Mouse (Mus musculus): ENCODE data around the gene Zranb1. TPM values are rescaled to one million over a fixed set of nuclear protein-coding genes. Genes with fewer than 3 reads are reported as not detected.

Gene Zranb1
- polyA plus RNA-seq, 1 experiment from 2014 or later, result 11.0 TPM

GRCm38 (mm10) chr7:132934743-132935142, 3.8 kb downstream of the Zranb1 start:
- H3K36me3 ChIP-seq (replicated peaks), result no peaks in the 10 kb centered on the region
- no peak for DNase-seq (ENCODE audit: low spot score)
- H3K27me3 ChIP-seq (replicated peaks; ENCODE audit: low read depth, poor library complexity, severe bottlenecking), result no peaks in the 10 kb centered on the region
- no peak overlapping the region for H3K4me3 ChIP-seq
- no peaks in the 10 kb centered on the region for H3K9me3 ChIP-seq
- no peak overlapping the region for H3K27ac ChIP-seq (replicated peaks)
- H3K4me1 ChIP-seq, result peaks cover 18% of the 10 kb centered on the region

- no peak overlapping the region for H3K27ac ChIP-seq (replicated peaks)
- 89% methylated on average over 2 of the region's 2 CpGs for WGBS
- no peaks in the 10 kb centered on the region for H3K9me3 ChIP-seq
- no peaks in the 10 kb centered on the region for H3K36me3 ChIP-seq (replicated peaks)
- no peaks in the 10 kb centered on the region for H3K27me3 ChIP-seq (replicated peaks; ENCODE audit: low read depth, poor library complexity, severe bottlenecking)
- H3K4me3 ChIP-seq, result no peak overlapping the region
- DNase-seq (ENCODE audit: low spot score), result no peak
- H3K4me1 ChIP-seq, result no peaks in the 10 kb centered on the region
Measured at GRCm38 (mm10) chr7:132939118-132939517, 8.2 kb downstream of the Zranb1 start.

GRCm38 (mm10) chr7:132940569-132940968, 9.6 kb downstream of the Zranb1 start:
- no peak for DNase-seq (ENCODE audit: low spot score)
- Histone ChIP-seq H3K4me3 (no peak overlapping the region), H3K4me1 (no peaks in the 10 kb centered on the region), H3K27ac (replicated peaks) (no peak overlapping the region), H3K36me3 (replicated peaks) (no peaks in the 10 kb centered on the region), H3K9me3 (no peaks in the 10 kb centered on the region), H3K27me3 (replicated peaks; ENCODE audit: low read depth, poor library complexity, severe bottlenecking) (no peaks in the 10 kb centered on the region)
- WGBS, result 95% methylated on average over 2 of the region's 2 CpGs

DNA sequence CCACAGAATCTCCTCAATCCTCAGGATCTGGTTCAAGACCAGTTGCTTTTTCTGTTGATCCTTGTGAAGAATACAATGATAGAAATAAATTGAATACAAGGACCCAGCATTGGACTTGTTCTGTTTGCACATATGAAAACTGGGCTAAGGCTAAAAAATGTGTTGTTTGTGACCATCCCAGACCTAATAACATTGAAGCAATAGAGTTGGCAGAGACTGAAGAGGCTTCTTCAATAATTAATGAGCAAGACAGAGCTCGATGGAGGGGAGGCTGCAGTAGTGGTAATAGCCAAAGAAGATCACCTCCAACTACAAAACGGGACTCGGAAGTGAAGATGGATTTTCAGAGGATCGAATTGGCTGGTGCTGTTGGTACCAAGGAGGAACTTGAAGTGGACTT, 19.0 kb downstream of the Zranb1 start:
- no peak for DNase-seq (ENCODE audit: low spot score)
- 92% methylated on average over 4 of the region's 4 CpGs for WGBS
- no peak overlapping the region for H3K4me3 ChIP-seq
- H3K9me3 ChIP-seq, result no peaks in the 10 kb centered on the region
- H3K4me1 ChIP-seq, result no peaks in the 10 kb centered on the region
- 0 out of 2 replicates have a peak, but pooled peaks cover 3% of the 10 kb centered on the region for H3K36me3 ChIP-seq (replicated peaks)
- no peak overlapping the region for H3K27ac ChIP-seq (replicated peaks)
- H3K27me3 ChIP-seq (replicated peaks; ENCODE audit: low read depth, poor library complexity, severe bottlenecking), result no peaks in the 10 kb centered on the region

DNA sequence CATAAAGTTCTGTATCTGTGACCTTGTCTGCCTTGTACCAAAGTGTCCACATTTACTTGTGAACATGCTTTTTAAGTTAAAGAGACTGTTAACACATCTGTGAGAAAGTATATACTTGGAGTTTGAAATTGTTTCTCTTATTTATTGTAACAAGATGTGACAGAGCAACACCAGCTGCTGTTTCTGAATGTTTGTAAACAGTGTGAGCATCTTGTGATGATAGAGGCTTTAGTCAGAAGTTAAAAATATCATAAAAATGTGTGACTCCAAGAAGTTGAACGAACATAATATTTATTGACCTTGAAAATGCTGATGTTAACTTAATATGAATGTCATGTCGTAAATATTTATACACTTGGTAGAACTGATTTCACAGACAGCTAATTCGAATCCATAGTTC, 19.7 kb downstream of the Zranb1 start:
- H3K4me3 ChIP-seq, result no peak overlapping the region
- DNase-seq (ENCODE audit: low spot score), result no peak
- H3K27ac ChIP-seq (replicated peaks), result no peak overlapping the region
- 0 out of 2 replicates have a peak, but pooled peaks cover 3% of the 10 kb centered on the region for H3K36me3 ChIP-seq (replicated peaks)
- 96% methylated on average over 3 of the region's 3 CpGs for WGBS
- no peaks in the 10 kb centered on the region for H3K4me1 ChIP-seq
- H3K9me3 ChIP-seq, result no peaks in the 10 kb centered on the region
- H3K27me3 ChIP-seq (replicated peaks; ENCODE audit: low read depth, poor library complexity, severe bottlenecking), result no peaks in the 10 kb centered on the region

GRCm38 (mm10) chr7:132964395-132964794, 33.5 kb downstream of the Zranb1 start:
- Histone ChIP-seq H3K9me3 (no peaks in the 10 kb centered on the region), H3K36me3 (replicated peaks) (peaks cover 27% of the 10 kb centered on the region), H3K4me3 (no peak overlapping the region), H3K27ac (replicated peaks) (no peak overlapping the region), H3K27me3 (replicated peaks; ENCODE audit: low read depth, poor library complexity, severe bottlenecking) (no peaks in the 10 kb centered on the region), H3K4me1 (no peaks in the 10 kb centered on the region)
- 88% methylated on average over 3 of the region's 3 CpGs for WGBS
- no peak for DNase-seq (ENCODE audit: low spot score)

GRCm38 (mm10) chr7:132965707-132966106, 34.8 kb downstream of the Zranb1 start:
- H3K36me3 ChIP-seq (replicated peaks), result peaks cover 27% of the 10 kb centered on the region
- H3K27ac ChIP-seq (replicated peaks), result no peak overlapping the region
- H3K9me3 ChIP-seq, result no peaks in the 10 kb centered on the region
- 93% methylated on average over 2 of the region's 2 CpGs for WGBS
- no peak for DNase-seq (ENCODE audit: low spot score)
- H3K4me3 ChIP-seq, result no peak overlapping the region
- H3K4me1 ChIP-seq, result no peaks in the 10 kb centered on the region
- no peaks in the 10 kb centered on the region for H3K27me3 ChIP-seq (replicated peaks; ENCODE audit: low read depth, poor library complexity, severe bottlenecking)

- Histone ChIP-seq H3K4me1 (no peaks in the 10 kb centered on the region), H3K4me3 (no peak overlapping the region), H3K36me3 (replicated peaks) (peaks cover 66% of the 10 kb centered on the region), H3K27ac (replicated peaks) (no peak overlapping the region), H3K9me3 (no peaks in the 10 kb centered on the region), H3K27me3 (replicated peaks; ENCODE audit: low read depth, poor library complexity, severe bottlenecking) (no peaks in the 10 kb centered on the region)
- 91% methylated on average over 2 of the region's 2 CpGs for WGBS
- no peak for DNase-seq (ENCODE audit: low spot score)
Measured at GRCm38 (mm10) chr7:132972079-132972478, 41.1 kb downstream of the Zranb1 start.

DNA sequence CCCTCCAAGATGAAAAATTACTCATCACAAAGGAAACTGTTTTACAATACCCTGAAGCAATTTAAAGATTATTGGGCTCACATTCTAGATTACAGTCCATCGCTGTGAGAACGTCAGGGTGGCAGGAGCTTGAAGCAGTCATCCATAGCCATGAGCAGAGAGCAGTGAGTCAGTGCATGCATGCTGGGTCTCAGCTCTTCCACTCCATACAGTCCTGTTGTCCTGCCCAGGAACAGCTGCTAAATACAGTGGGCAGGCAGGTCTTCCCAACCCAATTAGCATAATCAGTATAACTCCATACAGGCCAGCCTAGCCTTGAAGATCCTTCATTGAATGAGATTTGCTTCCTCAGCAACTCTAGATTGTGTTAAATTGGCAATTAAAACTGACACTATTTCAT, 45.1 kb downstream of the Zranb1 start:
- Histone ChIP-seq H3K4me1 (no peaks in the 10 kb centered on the region), H3K4me3 (no peak overlapping the region), H3K27ac (replicated peaks) (no peak overlapping the region), H3K27me3 (replicated peaks; ENCODE audit: low read depth, poor library complexity, severe bottlenecking) (no peaks in the 10 kb centered on the region), H3K9me3 (no peaks in the 10 kb centered on the region), H3K36me3 (replicated peaks) (peaks cover 78% of the 10 kb centered on the region)
- DNase-seq (ENCODE audit: low spot score), result no peak
- 95% methylated on average over 2 of the region's 2 CpGs for WGBS

DNA sequence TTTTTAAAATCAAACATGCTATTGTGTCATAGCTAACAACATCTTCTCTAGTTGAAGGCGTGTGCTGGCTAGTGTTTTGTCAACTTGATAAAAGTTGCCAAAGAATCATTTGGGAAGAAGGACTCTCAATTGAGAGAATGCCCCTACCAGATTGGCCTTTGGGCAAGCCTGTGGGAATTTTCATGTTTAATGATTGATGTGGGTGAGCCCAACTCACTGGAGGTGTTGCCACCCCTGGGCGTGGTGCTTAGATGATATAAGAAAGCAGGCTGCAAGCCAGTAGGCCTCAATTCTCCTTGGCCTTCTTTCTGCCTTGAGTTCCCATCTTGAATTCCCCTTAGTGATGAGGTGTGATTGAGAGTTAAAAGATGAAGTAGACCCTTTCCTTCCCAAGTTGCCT, 47.0 kb downstream of the Zranb1 start:
- Histone ChIP-seq H3K4me1 (no peaks in the 10 kb centered on the region), H3K36me3 (replicated peaks) (peaks cover 85% of the 10 kb centered on the region), H3K4me3 (no peak overlapping the region), H3K9me3 (no peaks in the 10 kb centered on the region), H3K27ac (replicated peaks) (no peak overlapping the region), H3K27me3 (replicated peaks; ENCODE audit: low read depth, poor library complexity, severe bottlenecking) (no peaks in the 10 kb centered on the region)
- DNase-seq (ENCODE audit: low spot score), result no peak
- WGBS, result 95% methylated on average over 2 of the region's 2 CpGs

DNA sequence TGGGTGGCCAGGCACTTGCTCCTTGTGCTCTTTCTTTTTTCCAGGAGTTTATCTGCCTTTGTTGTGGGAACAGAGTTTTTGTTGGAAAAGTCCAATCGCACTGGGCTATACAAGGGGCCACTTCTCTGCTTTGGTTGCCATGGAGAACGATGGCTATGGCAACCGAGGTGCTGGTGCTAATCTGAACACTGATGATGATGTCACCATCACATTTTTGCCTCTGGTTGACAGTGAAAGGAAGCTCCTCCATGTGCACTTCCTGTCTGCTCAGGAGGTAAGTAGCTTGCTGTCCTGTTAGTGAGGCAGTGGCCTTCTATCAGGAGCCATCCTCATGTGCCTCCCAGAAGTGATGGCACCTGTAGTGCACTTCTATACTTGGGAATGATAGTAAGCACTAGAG, 51.7 kb downstream of the Zranb1 start:
- WGBS, result 79% methylated on average over 3 of the region's 3 CpGs
- H3K27me3 ChIP-seq (replicated peaks; ENCODE audit: low read depth, poor library complexity, severe bottlenecking), result no peaks in the 10 kb centered on the region
- no peak overlapping the region for H3K4me3 ChIP-seq
- H3K9me3 ChIP-seq, result no peaks in the 10 kb centered on the region
- no peak overlapping the region for H3K27ac ChIP-seq (replicated peaks)
- peaks cover 85% of the 10 kb centered on the region for H3K36me3 ChIP-seq (replicated peaks)
- no peak for DNase-seq (ENCODE audit: low spot score)
- H3K4me1 ChIP-seq, result no peaks in the 10 kb centered on the region

GRCm38 (mm10) chr7:132989839-132990238, 58.9 kb downstream of the Zranb1 start:
- H3K27me3 ChIP-seq (replicated peaks; ENCODE audit: low read depth, poor library complexity, severe bottlenecking), result no peaks in the 10 kb centered on the region
- H3K36me3 ChIP-seq (replicated peaks), result peaks cover 93% of the 10 kb centered on the region
- no peaks in the 10 kb centered on the region for H3K9me3 ChIP-seq
- 92% methylated on average over 5 of the region's 5 CpGs for WGBS
- no peaks in the 10 kb centered on the region for H3K4me1 ChIP-seq
- H3K27ac ChIP-seq (replicated peaks), result no peak overlapping the region
- no peak for DNase-seq (ENCODE audit: low spot score)
- no peak overlapping the region for H3K4me3 ChIP-seq

GRCm38 (mm10) chr7:132991240-132991900, 60.4 kb downstream of the Zranb1 start:
- Histone ChIP-seq H3K4me3 (no peak overlapping the region), H3K27ac (replicated peaks) (no peak overlapping the region), H3K9me3 (no peaks in the 10 kb centered on the region), H3K4me1 (no peaks in the 10 kb centered on the region), H3K27me3 (replicated peaks; ENCODE audit: low read depth, poor library complexity, severe bottlenecking) (no peaks in the 10 kb centered on the region), H3K36me3 (replicated peaks) (peaks cover 93% of the 10 kb centered on the region)
- 94% methylated on average over 14 of the region's 14 CpGs for WGBS
- no peak for DNase-seq (ENCODE audit: low spot score)
